Mouse (Mus musculus) left cerebral cortex, postnatal 14 days (tissue): ENCODE data around the gene Fam71e1. TPM values are rescaled to one million over a fixed set of nuclear protein-coding genes. Genes with fewer than 3 reads are reported as not detected.
A peak's percentile ranks its signal among the peaks of the same experiment; 100 is the strongest.

ENCODE experiments used
- DNase-seq, 2 experiments: peaks; one replicate each; pipeline ENCODE4 v3.0.0; 2021 to 2022; ENCODE audit warnings: low spot score in 2 of 2, mixed read lengths in 1 of 2
- intact Hi-C: fragments of 180-260 bp; cut with DNase I; formaldehyde crosslinking; loops from one replicate; pipeline ENCODE4 v1.15.1; 2025
- total RNA-seq, 2 experiments: library from RNA; stranded (reverse); gene quantifications; 2 replicates each; pipeline ENCODE4 v1.2.3; 2021

Gene Fam71e1
- total RNA-seq, 2 experiments from 2014 or later = 26.5 to 32.5 TPM

DNA sequence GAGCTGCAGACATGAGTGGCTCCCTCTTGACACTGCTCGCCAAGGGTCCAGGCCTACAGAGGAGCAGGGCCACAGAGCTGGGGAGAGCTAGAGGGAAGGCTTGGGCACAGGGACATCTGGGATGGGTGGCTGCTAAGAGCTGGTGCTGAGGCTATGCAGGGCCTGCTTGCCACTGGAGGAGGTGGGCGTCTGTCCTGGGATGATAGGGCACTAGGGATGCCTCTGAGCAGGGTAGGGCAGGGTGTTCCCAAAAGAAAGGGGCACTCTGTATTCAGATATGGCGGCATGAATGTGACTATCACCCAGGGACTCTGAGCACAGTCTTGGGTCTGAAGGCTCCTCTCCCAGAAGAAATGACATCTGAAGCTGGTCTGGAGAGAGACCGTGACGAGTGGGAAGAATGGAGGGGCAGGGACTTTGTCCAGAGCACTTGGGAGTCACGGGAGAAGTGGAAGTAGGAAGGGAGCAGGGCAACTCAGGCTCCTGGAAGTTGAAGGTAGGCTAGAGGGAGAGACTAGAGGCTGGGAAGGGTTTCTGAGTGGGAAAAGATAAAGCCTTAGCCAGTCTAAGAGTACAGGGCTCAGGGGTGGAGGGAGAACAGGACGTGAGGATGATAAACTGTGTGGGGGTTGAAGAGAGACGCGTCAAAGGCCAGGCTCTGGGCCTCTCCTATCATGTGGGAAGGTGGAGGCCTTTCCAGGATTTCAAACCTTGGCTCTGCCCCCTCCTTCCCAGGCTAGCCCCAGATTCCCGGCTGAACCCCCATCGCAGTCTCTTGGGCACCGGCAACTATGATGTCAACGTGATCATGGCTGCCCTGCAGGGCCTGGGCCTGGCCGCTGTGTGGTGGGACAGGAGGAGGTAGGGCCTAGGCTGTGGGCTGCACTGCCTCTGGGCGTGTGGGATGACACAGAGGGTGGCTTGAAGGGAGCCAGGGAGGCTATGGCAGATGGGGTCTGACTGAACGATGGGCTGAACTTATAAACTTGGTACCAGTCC lies 26.4 kb upstream of the Fam71e1 start:
- DNase-seq = no peak
- intact Hi-C loops = no loop called here

DNA sequence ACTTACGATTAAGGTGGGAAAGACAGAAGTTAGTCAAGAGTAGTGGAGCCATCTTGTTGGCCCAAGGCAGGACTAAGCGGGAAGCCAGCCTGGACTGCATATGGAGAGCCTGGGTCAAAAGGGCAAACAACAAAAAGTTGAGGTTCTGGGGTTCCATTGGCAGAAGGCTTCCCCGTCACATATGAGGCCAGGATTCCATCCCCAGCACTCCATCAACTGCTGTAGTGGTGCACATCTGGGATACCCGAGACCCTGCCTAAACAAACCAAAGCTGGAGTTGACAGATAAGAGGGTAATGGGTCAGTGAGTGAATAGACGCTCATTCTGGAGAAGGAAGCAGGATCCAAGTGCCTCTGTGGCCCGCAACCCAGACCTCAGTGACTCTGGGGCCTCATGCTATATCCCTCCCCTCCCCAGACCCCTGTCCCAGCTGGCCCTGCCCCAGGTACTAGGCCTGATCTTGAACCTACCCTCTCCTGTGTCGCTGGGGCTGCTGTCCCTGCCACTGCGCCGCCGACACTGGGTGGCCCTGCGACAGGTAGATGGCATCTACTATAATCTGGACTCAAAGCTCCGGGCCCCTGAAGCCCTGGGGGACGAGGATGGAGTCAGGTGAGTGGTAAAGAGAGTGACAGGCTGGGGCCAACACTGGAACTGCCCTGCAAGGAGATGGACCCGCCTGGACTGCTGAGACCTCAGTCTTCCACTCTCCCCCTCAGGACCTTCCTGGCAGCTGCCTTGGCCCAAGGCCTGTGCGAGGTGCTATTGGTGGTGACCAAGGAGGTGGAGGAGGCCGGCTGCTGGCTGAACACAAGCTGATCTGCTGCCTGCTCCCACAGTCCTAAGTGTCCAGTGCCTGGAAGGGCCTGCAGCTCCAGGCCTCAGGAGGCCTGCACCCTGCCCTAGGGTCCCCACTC lies 25.4 kb upstream of the Fam71e1 start:
- DNase-seq = no peak
- intact Hi-C loops = no loop called here

DNA sequence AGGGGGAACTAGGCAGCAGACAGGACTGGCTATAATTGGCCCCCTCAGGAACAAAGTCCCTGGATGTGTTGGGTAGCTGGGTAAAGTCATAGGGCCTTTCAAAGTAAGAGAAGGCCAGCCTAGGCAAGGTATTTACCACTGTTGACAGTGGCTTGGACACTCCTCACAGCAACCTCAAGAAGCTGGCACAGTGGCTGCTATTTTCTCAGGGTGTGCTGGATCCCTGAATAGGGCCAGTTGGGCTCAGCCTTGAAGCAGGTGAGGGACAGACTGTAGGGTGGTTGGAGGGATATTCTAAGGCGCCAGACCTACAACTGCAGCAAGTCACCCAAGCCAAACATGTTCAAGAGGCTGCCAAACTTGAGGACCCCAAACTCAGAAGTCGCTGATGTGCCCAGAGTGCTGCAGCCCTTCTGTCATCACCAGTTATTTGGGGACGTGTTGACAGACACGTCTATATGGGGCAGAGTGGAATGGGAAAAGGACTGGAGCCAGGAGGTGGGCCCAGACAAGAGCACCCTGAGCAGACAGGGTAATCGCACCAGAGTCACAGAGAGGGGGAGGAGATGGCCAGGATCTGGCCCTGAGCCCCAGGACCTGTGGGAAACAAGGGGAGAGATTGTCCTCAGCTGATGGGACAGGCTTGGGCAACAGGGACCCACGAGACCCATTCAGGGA lies 24.4 kb upstream of the Fam71e1 start:
- no peak for DNase-seq
- intact Hi-C loops = no loop called here

DNA sequence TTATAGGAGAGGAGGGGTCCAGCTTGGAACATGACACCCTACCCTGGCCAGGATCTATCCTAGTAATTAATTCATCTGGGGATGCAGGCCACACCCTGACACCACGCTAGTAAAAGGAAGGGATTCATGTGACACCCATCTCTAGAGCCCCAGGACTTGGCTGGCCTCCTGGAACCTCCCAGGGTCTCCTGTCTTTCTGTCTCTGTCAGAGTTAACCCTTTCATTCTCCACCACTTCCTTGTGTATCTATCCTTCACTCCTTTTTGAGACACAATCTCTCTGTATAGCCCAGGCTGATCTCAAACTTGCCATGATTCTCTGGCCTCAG lies 23.9 kb upstream of the Fam71e1 start:
- intact Hi-C loops = no loop called here

DNA sequence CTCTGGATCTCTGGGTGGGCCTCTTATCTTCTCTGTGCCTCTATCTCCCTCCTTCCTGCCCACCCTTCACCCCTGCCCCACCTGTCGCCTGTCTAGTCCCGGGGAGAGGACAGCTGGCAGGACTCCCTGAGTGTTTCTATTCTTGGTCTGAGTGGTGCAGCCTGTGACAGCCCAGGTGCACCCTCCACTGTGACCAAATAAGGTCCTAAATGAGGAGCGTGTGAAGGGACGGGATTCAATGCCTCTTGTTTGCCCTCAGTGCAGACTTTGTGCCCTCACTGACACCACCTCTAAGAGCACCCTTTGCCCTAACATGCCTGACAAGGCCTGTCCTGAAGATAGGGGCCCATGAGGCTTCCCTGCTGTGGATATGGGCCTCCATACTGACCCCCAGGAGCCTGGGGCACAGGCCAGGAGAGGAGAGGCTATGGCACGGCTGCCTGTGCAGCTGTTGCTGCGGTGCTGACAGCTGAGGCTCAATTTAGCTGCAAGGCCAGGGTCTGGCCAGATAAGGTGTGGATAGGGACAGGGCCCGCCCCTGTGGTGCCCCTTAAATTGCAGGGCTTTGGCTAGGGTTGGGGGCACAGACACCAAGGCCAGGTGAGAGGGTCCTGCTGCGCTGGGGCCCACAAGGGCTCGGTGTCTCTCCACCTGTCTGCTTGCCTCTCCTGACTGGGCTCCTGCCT lies 23.3 kb upstream of the Fam71e1 start:
- intact Hi-C loops = no loop called here
- DNase-seq = no peak

More for the DNA sequence above, 23.9 kb upstream of the Fam71e1 start:
- no peak for DNase-seq

DNA sequence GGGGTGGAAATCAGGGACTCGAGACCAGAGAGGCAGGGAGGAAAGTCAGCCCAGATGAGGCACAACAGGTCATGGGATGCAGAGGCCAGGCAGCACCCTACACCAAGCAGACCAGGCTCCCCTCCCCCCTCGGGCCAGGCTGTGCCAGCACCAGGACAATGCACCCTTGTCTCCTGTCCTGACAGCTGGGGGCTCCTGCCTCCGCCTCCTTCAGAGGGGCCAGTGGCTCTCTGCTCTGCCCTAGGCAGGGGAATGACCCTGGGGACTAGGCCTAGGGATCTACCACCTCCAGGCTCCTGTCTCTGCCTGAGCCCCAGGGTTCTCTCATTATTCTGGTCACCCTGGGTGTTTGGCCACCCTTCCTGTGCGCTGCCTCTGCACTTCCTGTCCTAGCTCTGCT lies 22.0 kb upstream of the Fam71e1 start:
- intact Hi-C loops = loop anchor here (2.0 kb wide), 1 partner anchor 20 kb away; no protein-coding TSS in a partner anchor
- peak; percentile 53 to 77 for DNase-seq

DNA sequence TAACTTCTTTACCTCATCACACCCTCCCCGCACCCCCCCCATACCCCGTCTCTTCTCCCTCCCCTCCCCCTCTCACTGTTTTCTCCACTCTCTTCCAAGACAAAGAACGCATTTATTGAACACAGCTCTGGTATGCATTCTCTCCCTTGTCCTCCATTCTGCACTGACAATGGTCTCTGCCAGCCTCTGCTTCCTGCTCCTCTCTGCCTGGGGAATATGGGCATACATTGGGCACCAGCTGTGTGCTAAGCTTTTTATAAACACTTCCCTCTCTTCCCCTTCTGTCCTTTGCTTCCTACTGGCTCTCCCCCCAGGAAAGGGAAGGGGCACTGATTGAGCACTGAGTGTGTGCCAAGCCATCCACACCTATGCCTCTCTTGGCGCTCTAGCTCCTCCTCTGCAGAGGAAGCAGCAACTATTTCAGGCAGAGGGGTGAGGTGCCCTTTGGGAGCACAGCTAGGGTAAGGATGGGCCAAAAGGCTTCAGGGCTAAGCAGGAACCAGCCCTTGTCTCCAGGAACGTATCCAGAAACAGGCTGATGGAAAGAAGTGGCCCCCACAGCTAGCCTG lies 21.3 kb upstream of the Fam71e1 start:
- intact Hi-C loops = loop anchor here (2.0 to 5.0 kb wide), 3 partner anchors 20 to 218 kb away; partner anchors contain the start of gene Acp4

DNA sequence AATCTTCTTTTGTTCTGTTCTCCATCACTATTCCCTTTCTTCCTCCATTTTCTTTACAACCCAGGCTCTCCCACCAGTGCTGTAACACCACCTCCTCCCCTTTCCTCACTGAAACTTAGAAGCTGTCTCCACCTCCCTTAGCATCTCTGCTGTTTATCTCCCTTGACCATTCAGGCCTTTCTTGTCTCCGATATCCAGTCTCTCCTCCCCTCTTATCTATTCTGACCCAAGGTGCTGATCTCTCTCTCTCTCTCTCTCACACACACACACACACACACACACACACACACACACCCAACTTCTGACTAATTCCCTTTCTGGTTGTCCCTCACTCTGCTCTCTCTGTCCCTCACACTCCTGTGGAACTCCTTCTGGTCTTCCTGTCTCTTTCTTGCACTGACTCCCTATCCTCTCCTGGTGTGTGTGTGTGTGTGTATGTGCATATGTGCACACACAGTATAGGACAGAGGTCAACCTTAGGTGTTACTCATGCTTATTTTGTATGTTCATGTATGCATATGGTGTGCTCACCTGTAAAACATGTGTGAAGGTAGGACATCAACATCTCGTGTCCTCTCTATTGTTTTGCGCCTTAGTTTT lies 13.4 kb upstream of the Fam71e1 start:
- DNase-seq = no peak
- intact Hi-C loops = loop anchor here (5.0 kb wide), 1 partner anchor 86 kb away; no protein-coding TSS in a partner anchor

More for the DNA sequence above, 21.3 kb upstream of the Fam71e1 start:
- DNase-seq = no peak

DNA sequence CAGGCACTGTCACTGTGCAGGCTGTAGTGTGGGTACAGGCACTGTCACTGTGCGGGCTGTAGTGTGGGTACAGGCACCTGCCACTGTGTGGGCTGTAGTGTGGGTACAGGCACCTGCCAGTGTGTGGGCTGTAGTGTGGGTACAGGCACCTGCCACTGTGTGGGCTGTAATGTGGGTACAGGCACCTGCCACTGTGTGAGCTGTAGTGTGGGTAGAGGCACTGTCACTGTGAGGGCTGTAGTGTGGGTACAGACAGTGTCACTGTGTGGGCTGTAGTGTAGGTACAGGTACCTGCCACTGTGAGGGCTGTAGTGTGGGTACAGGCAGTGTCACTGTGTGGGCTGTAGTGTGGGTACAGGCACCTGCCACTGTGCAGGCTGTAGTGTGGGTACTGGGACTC lies 12.3 kb upstream of the Fam71e1 start:
- intact Hi-C loops = loop anchor here (5.0 kb wide), 1 partner anchor 87 kb away; no protein-coding TSS in a partner anchor
- no peak for DNase-seq

DNA sequence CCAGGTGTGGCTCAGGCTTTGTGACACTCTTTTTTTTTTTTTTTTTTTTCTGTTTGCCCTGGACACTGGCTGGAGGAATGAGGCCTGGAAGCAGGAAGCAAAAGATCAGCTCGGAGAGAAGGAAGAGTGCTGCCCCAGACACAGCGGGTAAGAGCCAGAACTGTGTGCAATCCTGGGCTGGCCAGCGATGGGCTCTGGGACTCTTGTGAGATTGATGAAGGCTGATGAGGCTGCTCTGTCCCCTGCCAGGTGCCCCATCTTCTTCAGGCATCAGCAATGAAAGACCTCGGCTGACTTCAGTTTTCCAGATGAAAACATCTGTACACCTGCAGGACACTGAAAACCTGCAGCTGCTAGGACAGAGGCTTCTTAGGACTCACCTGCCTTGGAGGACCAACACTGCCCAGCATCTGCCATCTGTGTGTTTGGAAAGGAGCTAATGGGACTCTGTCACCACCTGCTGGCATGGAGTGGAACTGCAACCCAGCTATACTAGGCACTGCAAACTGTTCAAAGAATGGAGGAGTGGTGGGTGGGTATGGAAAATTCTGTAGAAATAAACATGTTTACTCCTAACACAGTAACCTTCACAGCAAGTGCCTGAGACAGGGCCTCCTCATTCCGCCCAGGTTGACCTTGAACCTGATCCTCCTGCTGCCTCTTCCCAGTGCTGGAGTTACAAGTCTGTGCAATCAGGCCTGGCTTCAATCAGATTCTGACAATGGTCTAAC lies 11.4 kb upstream of the Fam71e1 start:
- intact Hi-C loops = loop anchor here (5.0 kb wide), 1 partner anchor 88 kb away; no protein-coding TSS in a partner anchor
- peak; percentile 83 to 87 for DNase-seq

DNA sequence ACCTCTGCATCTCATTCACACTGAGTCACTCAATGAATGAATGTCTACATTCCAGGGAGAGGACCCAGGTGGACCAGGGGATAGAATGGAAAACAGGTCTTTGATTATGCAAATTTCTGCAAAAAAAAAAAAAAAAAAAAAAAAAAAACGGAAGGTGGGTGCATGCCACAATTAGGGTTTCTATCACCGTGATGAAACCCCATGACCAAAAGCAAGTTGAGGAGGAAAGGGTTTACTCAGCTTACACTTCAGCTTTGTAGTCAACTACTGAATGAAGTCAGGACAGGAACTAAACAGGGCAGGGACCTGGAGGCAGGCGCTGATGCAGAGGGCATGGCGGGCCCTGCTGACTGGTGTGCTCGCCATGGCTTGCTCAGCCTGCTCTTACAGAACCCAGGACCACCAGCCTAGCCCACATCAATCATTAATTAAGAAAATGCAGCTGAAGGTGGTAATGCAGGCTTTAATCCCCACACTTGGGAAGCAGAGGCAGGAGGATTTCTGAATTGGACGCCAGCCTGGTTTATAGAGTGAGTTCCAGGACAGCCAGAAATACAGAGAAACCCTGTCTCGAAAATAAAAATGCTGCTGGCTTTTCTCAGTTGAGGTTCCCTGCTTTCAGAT lies 10.7 kb upstream of the Fam71e1 start:
- intact Hi-C loops = no loop called here

DNA sequence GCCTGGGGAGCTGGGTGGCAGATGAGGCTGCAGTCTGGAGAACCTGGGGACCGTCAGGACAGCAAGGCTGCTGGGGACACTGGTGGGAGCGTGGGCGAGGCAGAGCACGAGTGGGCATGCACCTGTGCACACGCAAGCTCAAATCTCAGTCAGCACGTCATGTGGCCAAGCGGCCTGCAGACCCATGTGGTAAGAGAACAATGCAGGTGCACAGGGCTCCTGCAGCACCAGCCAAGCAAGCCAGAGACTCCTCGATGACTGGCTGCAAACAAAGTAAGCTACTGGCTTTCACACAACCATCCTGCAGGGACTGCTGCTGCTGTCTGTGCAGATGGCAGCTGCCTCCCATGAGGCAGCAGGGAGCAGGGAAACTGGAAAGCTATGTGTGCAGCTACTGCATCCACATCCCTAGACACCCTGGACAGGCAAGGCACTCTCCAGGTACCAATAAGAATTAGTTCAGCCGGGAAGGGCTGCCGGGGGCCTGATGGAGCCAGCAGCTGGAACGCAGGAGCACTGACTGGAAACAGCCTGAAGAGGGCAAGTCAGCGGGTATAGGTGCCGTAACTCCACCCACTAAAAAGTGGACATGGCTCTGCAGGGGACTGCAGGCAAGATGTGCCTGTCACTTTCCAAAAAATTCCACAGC lies 9.3 kb upstream of the Fam71e1 start:
- no peak for DNase-seq
- intact Hi-C loops = no loop called here

More for the DNA sequence above, 10.7 kb upstream of the Fam71e1 start:
- peak in 1 of 2 experiments; percentile 1 for DNase-seq

DNA sequence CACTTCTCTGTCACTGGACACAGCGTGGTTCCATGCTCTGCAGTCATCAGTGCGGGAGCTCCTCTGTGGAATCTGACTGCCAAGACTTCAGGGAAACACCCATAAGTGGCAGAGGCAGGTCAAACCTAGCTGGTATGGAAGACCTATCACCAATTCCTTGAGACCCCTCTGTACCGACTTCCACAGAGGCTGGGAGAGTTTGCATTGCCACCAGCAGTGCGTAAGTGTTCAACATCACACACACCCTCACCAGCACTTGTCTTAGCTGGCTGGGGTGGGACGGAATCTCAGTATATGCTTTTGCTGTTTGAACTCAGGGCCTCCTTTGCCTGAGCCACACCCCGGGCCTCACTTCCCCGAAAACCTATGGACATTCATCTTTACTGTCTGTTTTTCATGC lies 8.4 kb upstream of the Fam71e1 start:
- DNase-seq = no peak
- intact Hi-C loops = no loop called here

DNA sequence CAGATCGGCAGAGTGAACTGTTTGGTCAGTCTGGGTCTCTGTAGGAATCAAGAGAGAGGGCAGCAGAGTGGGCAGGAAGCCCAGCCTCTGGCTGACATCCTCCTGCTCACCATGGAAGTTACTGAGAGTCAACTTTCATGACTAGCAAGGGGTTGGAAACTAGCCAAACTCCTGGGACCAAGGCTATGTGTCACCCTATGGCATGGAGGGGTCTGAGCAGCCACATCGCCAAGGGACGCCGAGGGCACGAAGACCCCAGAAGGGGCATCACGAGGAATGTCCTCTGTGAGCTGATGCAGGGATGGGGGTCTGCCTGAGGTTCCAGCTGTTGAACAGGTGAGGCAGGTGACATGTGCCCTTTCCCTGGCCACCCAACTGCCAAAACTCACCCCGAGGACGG lies 7.8 kb upstream of the Fam71e1 start:
- DNase-seq = no peak
- intact Hi-C loops = no loop called here

DNA sequence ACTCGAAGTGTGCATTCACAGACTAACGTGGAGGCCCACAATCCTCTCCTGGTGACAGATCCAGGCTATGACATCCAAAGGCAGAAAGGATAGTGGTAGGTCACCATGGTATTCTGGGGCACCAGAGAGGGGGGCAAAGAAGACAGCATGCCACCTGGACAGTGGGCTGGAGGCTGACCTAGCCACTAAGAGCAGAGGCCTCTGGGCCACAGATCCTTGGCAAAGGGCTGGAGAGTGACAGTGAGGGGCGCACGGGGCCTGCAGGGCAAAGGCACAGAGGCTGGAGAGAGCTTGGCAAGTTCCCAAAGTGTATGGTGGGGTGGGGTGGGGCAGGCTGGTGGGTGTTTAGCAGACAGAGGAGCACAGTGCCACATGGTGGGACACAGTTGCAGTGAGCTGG lies 6.1 kb upstream of the Fam71e1 start:
- intact Hi-C loops = no loop called here
- no peak for DNase-seq

DNA sequence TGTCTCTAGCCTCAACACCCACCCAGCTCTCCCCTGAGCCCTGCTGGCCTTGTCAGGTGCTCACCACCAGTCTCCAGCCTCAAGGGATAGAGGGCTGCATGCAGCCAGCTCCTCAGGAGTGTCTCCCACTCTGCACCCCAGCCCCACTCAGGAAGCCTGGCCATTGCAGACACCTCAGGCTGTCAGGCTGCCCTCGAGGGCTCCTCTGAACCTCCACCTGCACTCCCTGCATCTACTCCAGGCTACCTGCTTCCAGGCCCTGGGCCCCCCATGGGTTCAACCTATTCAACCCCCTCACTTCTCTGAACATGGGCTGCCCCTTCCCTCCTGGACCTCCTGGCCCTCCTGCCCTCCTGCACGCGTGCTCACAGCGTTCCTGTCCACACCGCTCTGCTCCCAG lies 5.0 kb upstream of the Fam71e1 start:
- DNase-seq = no peak
- intact Hi-C loops = no loop called here
